Mouse (Mus musculus): ENCODE measurements around the gene Icam4.

DNA sequence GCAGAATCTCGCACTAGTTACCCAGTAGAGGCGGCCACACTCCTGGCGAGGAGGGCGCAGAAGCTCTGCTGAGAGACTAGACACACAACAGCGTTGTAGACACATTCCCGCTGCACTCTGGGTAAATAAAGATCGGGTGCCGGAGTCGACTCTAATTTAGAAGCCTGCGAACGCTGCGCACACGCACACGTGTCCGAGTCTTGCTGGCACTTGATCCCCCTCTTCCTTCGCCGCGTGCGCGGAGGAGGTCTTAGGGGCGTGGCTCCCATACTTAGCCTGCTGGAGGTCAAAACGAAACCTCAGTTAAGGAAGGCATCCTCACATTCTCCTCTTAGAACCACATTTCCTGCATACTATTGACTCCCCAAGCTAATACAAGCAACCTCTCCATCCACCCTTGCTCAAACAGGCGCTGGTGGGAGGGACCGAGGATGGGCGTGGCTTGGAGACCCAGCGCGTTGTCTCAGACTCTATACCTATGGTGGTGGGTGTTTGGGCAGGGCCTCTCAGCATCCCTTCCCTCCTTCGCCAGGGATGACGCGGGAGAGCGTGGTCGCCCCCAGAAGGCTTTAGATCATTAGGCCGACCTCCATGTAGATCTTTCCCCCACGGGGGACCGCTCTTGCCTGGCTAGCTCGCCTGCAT is 2.2 kb downstream of the Icam4 start:
- TF ChIP-seq CTCF (IDR thresholded peaks at IDR 0.05; ENCODE audit: low read depth) = no peak
- TF ChIP-seq EP300 (optimal IDR thresholded peaks at IDR 0.05) = no peak
